Mouse (Mus musculus) MEL (cell line): ENCODE measurements around the gene Tex26.

Source experiments
- ETS1 ChIP-seq: IDR thresholded peaks from 2 replicates; pipeline ENCODE4 v1.6.1; 2012; ENCODE audit warnings: low read depth, mild to moderate bottlenecking, inconsistent platforms, low read length, improper control_type of control experiment, moderate library complexity
- NELFE ChIP-seq: IDR thresholded peaks from 2 replicates; pipeline ENCODE4 v1.6.1; 2011; ENCODE audit warnings: low read depth, low read length, improper control_type of control experiment
- POLR2A ChIP-seq, 2 experiments: IDR thresholded peaks; 2 replicates each; pipeline ENCODE4 v1.6.1; 2011 to 2012; ENCODE audit warnings: low read length in 2 of 2, mild to moderate bottlenecking in 2 of 2, control low read depth in 1 of 2, improper control_type of control experiment in 1 of 2, low read depth in 1 of 2, moderate library complexity in 1 of 2; ENCODE audit not compliant: control insufficient read depth in 1 of 2, insufficient read depth in 1 of 2, poor library complexity in 1 of 2
- SIN3A ChIP-seq: IDR thresholded peaks from 2 replicates; pipeline ENCODE4 v1.6.1; 2012; ENCODE audit warnings: low read length, improper control_type of control experiment, inconsistent platforms
- ZMIZ1 ChIP-seq: IDR thresholded peaks from 2 replicates; pipeline ENCODE4 v1.6.1; 2012; ENCODE audit warnings: low read depth, mild to moderate bottlenecking, inconsistent platforms, low read length, improper control_type of control experiment, moderate library complexity

- TF ChIP-seq NELFE (no peak), ETS1 (no peak), SIN3A (no peak), POLR2A (IDR thresholded peaks at IDR 0.05; ENCODE audit: control insufficient read depth in 1 of 2, insufficient read depth in 1 of 2, low read depth in 1 of 2, low read length in 2 of 2, poor library complexity in 1 of 2) (no peak), ZMIZ1 (no peak)
Observed at GRCm38 (mm10) chr5:149412671-149413070, 26.8 kb upstream of the Tex26 start.
